Mouse (Mus musculus): ENCODE measurements around the gene Samd4. TPM values are rescaled to one million over a fixed set of nuclear protein-coding genes. Genes with fewer than 3 reads are reported as not detected.

Samd4 gene
- total and polyA plus RNA-seq, 2 experiments from 2014 or later: 3.5 to 15.2 TPM

DNA sequence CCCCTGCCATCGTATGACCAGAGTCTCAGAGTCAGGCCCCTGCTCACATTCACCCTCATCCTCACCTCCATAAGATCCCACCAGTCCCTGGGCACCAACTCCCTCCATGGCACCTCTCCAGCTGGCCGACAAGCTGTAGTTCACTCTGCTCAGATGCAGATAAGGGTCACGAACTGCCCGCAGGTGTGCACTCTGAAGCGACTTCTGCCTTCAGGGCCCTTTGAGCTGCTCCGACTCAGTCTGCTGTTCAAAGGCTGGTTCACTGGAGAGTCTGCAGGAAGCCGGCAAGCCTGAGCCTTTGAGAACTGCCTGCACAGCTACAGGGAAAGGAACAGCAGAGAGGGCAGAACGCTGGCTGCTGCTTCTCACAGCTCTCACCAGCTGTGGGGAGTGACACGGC is 232.5 kb downstream of the Samd4 start:
- DNase-seq (no peak), ATAC-seq (no peak)
- Histone ChIP-seq H3K4me2 (ENCODE audit: low read depth) (no peak overlapping the region), H3K27ac (ENCODE audit: low read depth, low read length) (no peak overlapping the region), H3K36me3 (ENCODE audit: insufficient read depth) (no peaks in the 10 kb centered on the region), H3K4me3 (ENCODE audit: low read depth, low read length) (no peak overlapping the region), H3K9ac (no peak overlapping the region), H3K27me3 (ENCODE audit: insufficient read depth, low read length) (peaks cover 7% of the 10 kb centered on the region; the same call in 1 of the 2 replicates), H3K9me3 (ENCODE audit: low read length) (no peaks in the 10 kb centered on the region), H3K4me1 (ENCODE audit: insufficient read depth) (no peaks in the 10 kb centered on the region)
- 66% methylated on average over 9 of the region's 9 CpGs for WGBS
- no peak for TF ChIP-seq CTCF (IDR thresholded peaks at IDR 0.05; ENCODE audit: low read depth)

DNA sequence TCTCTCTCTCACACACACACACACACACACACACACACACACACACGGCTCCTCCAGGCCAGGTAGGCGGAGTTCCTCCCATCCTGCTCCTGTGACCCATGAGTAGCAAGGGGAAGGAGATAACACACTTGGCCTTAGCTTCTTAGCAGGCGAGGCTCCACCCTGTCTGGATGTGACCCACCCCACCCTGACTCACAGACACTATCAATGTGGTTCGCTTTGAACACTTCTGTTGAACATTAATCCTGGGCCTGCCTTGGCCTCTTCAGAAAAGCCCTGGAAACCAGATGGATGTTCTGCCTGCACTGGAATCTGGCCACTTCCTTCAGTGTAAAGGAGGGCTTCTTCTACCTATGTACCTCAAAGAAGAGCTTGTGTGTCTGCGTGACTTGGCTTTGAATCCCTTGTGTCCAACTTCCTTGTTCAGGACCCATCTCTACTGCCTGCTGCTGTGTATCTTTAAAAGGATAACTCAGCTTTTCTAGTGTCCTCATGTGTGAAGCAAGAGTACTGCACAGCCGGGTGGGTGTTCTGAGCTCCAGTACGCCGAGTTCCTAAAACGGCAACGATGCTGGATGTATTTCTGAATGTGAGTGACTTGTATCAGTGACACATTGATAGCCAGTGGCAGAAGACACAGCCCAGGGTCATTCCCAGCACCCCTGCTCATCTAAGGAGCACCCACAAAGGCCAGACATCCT is 233.6 kb downstream of the Samd4 start:
- DNase-seq (no peak), ATAC-seq (no peak)
- WGBS: 82% methylated on average over 10 of the region's 10 CpGs
- no peaks in the 10 kb centered on the region for H3K4me1 ChIP-seq (ENCODE audit: insufficient read depth)
- no peaks in the 10 kb centered on the region for H3K9me3 ChIP-seq (ENCODE audit: low read length)
- no peak for TF ChIP-seq CTCF (IDR thresholded peaks at IDR 0.05; ENCODE audit: low read depth)
- H3K4me2 ChIP-seq (ENCODE audit: low read depth): no peak overlapping the region
- H3K27ac ChIP-seq (ENCODE audit: low read depth, low read length): no peak overlapping the region
- no peak overlapping the region for H3K9ac ChIP-seq
- peaks cover 4% of the 10 kb centered on the region; the same call in 1 of the 2 replicates for H3K27me3 ChIP-seq (ENCODE audit: insufficient read depth, low read length)
- no peak overlapping the region for H3K4me3 ChIP-seq (ENCODE audit: low read depth, low read length)
- no peaks in the 10 kb centered on the region for H3K36me3 ChIP-seq (ENCODE audit: insufficient read depth)

DNA sequence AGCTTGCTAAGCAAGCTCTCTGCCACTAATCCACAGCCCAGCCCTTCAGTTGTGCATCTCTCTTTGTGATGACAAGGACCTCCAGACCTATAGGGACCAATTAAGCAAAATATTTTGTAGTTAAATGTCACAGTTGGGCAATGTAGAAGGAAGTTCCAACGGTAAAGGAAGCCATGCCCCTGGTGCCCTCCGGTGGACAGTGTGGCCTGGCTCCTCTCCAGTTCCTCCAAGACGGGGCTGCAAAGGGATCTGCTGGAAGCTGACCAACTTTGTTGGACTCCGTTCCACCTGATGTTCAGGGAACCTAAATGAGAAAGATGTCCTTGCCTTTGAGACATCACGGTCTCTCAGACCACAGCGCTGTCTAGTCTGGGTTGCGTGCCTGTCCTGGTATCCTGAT is 234.9 kb downstream of the Samd4 start:
- DNase-seq (no peak), ATAC-seq (no peak)
- Histone ChIP-seq H3K4me1 (ENCODE audit: insufficient read depth) (no peaks in the 10 kb centered on the region), H3K36me3 (ENCODE audit: insufficient read depth) (no peaks in the 10 kb centered on the region), H3K9me3 (ENCODE audit: low read length) (no peaks in the 10 kb centered on the region), H3K27me3 (ENCODE audit: insufficient read depth, low read length) (no peaks in the 10 kb centered on the region), H3K9ac (no peak overlapping the region), H3K4me3 (ENCODE audit: low read depth, low read length) (no peak overlapping the region), H3K27ac (ENCODE audit: low read depth, low read length) (no peak overlapping the region), H3K4me2 (ENCODE audit: low read depth) (no peak overlapping the region)
- TF ChIP-seq CTCF (IDR thresholded peaks at IDR 0.05; ENCODE audit: low read depth): 0 out of 2 replicates have a peak, but pooled peaks have one; percentile 6
- 75% methylated on average over 7 of the region's 7 CpGs for WGBS

DNA sequence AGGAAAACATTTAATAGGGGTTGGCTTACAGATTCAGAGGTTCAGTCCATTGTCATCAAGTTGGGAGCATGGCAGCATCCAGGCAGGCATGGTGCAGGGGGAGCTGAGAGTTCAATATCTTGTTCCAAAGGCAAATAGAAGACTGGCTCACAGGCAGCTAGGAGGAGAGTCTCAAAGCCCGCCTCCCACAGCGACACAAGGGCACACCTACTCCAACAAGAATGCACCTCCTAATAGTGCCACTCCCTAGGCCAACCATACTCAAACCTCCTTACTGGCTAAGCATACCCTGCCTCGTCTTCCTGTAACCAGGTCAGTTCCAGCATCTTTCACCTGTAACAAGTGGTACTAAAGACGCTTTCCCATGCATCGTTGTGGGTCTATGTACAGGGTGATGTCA is 245.3 kb downstream of the Samd4 start:
- Histone ChIP-seq H3K9ac (no peak overlapping the region), H3K27me3 (ENCODE audit: insufficient read depth, low read length) (no peaks in the 10 kb centered on the region), H3K36me3 (ENCODE audit: insufficient read depth) (no peaks in the 10 kb centered on the region), H3K9me3 (ENCODE audit: low read length) (no peaks in the 10 kb centered on the region), H3K4me2 (ENCODE audit: low read depth) (no peak overlapping the region), H3K27ac (ENCODE audit: low read depth, low read length) (no peak overlapping the region), H3K4me3 (ENCODE audit: low read depth, low read length) (no peak overlapping the region), H3K4me1 (ENCODE audit: insufficient read depth) (no peaks in the 10 kb centered on the region)
- no peak for ATAC-seq
- TF ChIP-seq CTCF (IDR thresholded peaks at IDR 0.05; ENCODE audit: low read depth): no peak
- no peak for DNase-seq
- WGBS: 86% methylated on average over 5 of the region's 5 CpGs

DNA sequence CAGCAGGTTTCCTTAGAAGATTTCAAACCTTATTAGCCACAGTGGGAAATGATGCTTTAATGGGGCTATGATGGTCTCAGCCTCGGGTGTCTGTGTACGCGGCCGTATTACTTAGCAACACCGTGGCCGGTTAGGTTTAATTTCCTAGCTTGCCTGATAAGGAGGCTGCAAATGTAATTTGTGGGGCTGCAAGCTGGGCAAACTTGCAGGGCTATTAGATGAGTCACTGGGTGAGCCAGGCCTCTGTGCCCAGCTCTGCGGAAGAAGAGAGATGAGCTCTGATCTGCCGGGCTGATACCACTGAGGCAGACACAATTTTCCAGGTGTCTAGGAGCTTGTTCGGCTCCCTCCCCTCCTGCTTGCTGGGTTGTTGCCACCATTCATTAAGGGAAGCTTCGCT is 251.3 kb downstream of the Samd4 start:
- no peak for TF ChIP-seq CTCF (IDR thresholded peaks at IDR 0.05; ENCODE audit: low read depth)
- ATAC-seq: peak; percentile 20; the same call in 1 of the 2 replicates
- Histone ChIP-seq H3K4me1 (ENCODE audit: insufficient read depth) (no peaks in the 10 kb centered on the region), H3K9ac (no peak overlapping the region), H3K4me2 (ENCODE audit: low read depth) (no peak overlapping the region), H3K27ac (ENCODE audit: low read depth, low read length) (no peak overlapping the region), H3K4me3 (ENCODE audit: low read depth, low read length) (no peak overlapping the region), H3K36me3 (ENCODE audit: insufficient read depth) (no peaks in the 10 kb centered on the region), H3K9me3 (ENCODE audit: low read length) (no peaks in the 10 kb centered on the region), H3K27me3 (ENCODE audit: insufficient read depth, low read length) (no peaks in the 10 kb centered on the region)
- whole genome bisulfite sequencing: 78% methylated on average over 10 of the region's 10 CpGs
- DNase-seq: no peak

DNA sequence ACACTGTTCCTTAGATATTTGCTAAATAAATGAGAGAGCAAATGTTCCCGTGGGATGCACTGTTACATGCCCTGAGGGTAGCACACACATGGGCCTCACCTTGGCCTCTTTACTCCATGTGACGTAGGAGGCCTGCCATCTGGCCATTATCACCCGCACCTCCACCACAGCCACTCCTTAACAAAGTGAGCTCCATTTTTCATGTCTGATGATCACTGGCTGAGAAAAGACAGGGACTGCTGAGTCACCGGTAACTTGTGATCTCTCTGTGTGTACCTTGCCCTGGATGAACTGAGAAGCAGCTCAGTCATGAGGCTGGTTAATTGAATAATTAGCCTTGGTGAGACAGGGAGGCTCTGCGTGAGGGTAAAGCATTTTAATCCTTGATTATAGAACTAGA is 254.0 kb downstream of the Samd4 start:
- WGBS: 81% methylated on average over 5 of the region's 5 CpGs
- no peaks in the 10 kb centered on the region for H3K36me3 ChIP-seq (ENCODE audit: insufficient read depth)
- no peak overlapping the region for H3K27ac ChIP-seq (ENCODE audit: low read depth, low read length)

DNA sequence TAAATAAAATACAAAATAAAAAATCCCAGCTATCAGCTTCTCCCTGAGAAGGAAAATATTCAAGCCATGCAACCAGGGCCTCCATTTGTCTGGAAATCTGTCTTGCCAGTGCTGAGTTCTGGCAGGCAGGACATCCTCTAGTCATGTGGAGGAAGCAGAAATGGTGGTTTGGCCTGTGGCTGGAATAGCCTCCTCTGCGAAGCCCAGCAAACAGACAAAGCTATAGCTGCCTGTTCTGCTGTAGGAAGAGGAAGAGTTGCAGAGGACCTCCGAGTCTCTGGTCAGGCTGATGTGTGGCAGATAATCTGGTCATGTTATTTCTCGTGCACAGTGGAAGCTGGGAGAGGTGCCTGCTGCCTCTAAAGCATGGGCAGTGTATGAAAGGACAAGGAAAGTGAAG is 256.2 kb downstream of the Samd4 start:
- H3K4me2 ChIP-seq (ENCODE audit: low read depth): no peak overlapping the region
- H3K9me3 ChIP-seq (ENCODE audit: low read length): no peaks in the 10 kb centered on the region
- H3K9ac ChIP-seq: no peak overlapping the region
- no peaks in the 10 kb centered on the region for H3K4me1 ChIP-seq (ENCODE audit: insufficient read depth)
- no peak for TF ChIP-seq CTCF (IDR thresholded peaks at IDR 0.05; ENCODE audit: low read depth)
- no peak overlapping the region for H3K27ac ChIP-seq (ENCODE audit: low read depth, low read length)
- DNase-seq (no peak), ATAC-seq (no peak)
- H3K4me3 ChIP-seq (ENCODE audit: low read depth, low read length): no peak overlapping the region
- H3K27me3 ChIP-seq (ENCODE audit: insufficient read depth, low read length): no peaks in the 10 kb centered on the region
- WGBS: 85% methylated on average over 3 of the region's 3 CpGs
- H3K36me3 ChIP-seq (ENCODE audit: insufficient read depth): no peaks in the 10 kb centered on the region

More for the DNA sequence above, 254.0 kb downstream of the Samd4 start:
- no peaks in the 10 kb centered on the region for H3K9me3 ChIP-seq (ENCODE audit: low read length)
- ATAC-seq (no peak), DNase-seq (no peak)
- H3K4me1 ChIP-seq (ENCODE audit: insufficient read depth): no peaks in the 10 kb centered on the region
- no peak for TF ChIP-seq CTCF (IDR thresholded peaks at IDR 0.05; ENCODE audit: low read depth)
- no peak overlapping the region for H3K4me3 ChIP-seq (ENCODE audit: low read depth, low read length)
- H3K4me2 ChIP-seq (ENCODE audit: low read depth): no peak overlapping the region
- H3K9ac ChIP-seq: no peak overlapping the region
- no peaks in the 10 kb centered on the region for H3K27me3 ChIP-seq (ENCODE audit: insufficient read depth, low read length)

Measured in forebrain, postnatal 0 days (tissue).